Mouse (Mus musculus): ENCODE results near the gene Hpcal1.
"Not testable (repeated sequence)": the region's sequence is repeated elsewhere in the genome, so short reads cannot be mapped to it uniquely, and the experiment has no call there.

Hpcal1 gene

GRCm38 (mm10) chr12:17741637-17742364, 51.1 kb downstream of the Hpcal1 start:
- DNase-seq: peak; percentile 90

GRCm38 (mm10) chr12:17742571-17743321, 52.1 kb downstream of the Hpcal1 start:
- DNase-seq: no peak

GRCm38 (mm10) chr12:17745431-17745830, 54.8 kb downstream of the Hpcal1 start:
- DNase-seq: no peak

GRCm38 (mm10) chr12:17746725-17747124, 56.1 kb downstream of the Hpcal1 start:
- peak; percentile 95 for DNase-seq

- DNase-seq: no peak
Observed at GRCm38 (mm10) chr12:17747191-17748154, 56.8 kb downstream of the Hpcal1 start.

GRCm38 (mm10) chr12:17748155-17748529, 57.5 kb downstream of the Hpcal1 start:
- no peak for DNase-seq

GRCm38 (mm10) chr12:17749784-17750183, 59.1 kb downstream of the Hpcal1 start:
- DNase-seq: no peak

GRCm38 (mm10) chr12:17750500-17750899, 59.8 kb downstream of the Hpcal1 start:
- peak; percentile 88 for DNase-seq

- no peak for DNase-seq
Observed at GRCm38 (mm10) chr12:17752828-17753227, 62.2 kb downstream of the Hpcal1 start.

- peak; percentile 65 for DNase-seq
Observed at GRCm38 (mm10) chr12:17754771-17755170, 64.1 kb downstream of the Hpcal1 start.

GRCm38 (mm10) chr12:17756891-17757290, 66.2 kb downstream of the Hpcal1 start:
- no peak for DNase-seq

GRCm38 (mm10) chr12:17762286-17762933, 71.8 kb downstream of the Hpcal1 start:
- DNase-seq: no peak

GRCm38 (mm10) chr12:17763054-17763453, 72.4 kb downstream of the Hpcal1 start:
- DNase-seq: no peak

- DNase-seq: no peak
Observed at GRCm38 (mm10) chr12:17764005-17764404, 73.3 kb downstream of the Hpcal1 start.

- DNase-seq: not testable (repeated sequence)
Observed at GRCm38 (mm10) chr12:17767567-17767966, 76.9 kb downstream of the Hpcal1 start.

GRCm38 (mm10) chr12:17769476-17770172, 79.0 kb downstream of the Hpcal1 start:
- no peak for DNase-seq

GRCm38 (mm10) chr12:17770538-17770937, 79.9 kb downstream of the Hpcal1 start:
- no peak for DNase-seq

- peak; percentile 66 for DNase-seq
Observed at GRCm38 (mm10) chr12:17773721-17774120, 83.1 kb downstream of the Hpcal1 start.

GRCm38 (mm10) chr12:17774842-17775241, 84.2 kb downstream of the Hpcal1 start:
- not testable (repeated sequence) for DNase-seq

GRCm38 (mm10) chr12:17778320-17778719, 87.7 kb downstream of the Hpcal1 start:
- peak; percentile 46 for DNase-seq

GRCm38 (mm10) chr12:17779093-17779492, 88.4 kb downstream of the Hpcal1 start:
- DNase-seq: no peak

- no peak for DNase-seq
Observed at GRCm38 (mm10) chr12:17789486-17789885, 98.8 kb downstream of the Hpcal1 start.

Measured in kidney, postnatal 14 days (tissue).